Mouse (Mus musculus): Measurements from ENCODE around the gene Gm12166. TPM values are rescaled to one million over a fixed set of nuclear protein-coding genes. Genes with fewer than 3 reads are reported as not detected.
"Not testable (repeated sequence)": the region's sequence is repeated elsewhere in the genome, so short reads cannot be mapped to it uniquely, and the experiment has no call there.

Gm12166 gene
- total RNA-seq, 2 experiments from 2014 or later, result 0.72 to 1.4 TPM

DNA sequence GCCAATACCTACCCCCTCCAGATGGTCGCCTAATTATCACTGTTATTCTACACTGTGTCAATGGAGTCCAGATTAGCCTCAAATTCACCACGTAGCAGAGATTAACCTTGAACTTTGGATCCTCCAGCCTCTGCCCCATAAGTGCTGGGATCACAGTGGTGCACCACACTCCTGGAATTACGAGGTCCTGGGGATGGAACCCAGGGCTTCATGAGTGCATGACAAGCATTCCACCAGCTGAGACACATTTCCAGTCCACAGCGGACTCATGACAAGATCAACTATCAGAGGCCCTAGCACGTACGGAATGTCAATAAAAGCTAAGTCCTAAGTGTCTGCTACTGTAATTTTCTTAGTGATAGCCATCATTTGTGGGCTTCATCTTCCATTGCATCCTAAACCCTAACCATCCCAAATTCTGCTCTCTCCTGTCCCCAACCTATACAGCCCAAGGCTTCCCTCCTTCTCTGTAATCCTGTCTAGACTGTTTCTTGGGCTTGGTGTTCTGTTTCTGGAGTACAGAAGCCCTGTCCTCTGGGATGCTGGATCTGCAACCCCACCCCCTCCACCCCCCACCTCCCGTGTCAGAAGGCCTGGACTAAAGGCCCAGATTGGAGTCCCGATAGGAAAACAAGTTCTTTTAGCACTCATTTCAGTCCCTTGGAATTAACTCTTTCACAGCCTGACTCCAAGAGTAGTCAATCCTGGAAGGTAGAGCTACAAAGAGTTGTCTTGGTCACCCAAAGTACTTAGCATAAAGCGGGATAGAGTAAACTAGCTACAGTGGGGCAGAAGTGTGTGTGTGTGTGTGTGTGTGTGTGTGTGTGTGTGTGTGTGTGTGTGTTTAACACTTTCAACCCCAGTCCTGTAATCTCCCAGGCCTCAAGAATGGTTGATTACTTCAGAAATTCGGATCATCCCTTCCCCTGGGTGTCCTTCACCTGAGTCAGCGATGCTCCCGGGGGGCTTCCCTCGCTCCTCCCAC is 3.1 kb upstream of the Gm12166 start:
- no peak for DNase-seq

DNA sequence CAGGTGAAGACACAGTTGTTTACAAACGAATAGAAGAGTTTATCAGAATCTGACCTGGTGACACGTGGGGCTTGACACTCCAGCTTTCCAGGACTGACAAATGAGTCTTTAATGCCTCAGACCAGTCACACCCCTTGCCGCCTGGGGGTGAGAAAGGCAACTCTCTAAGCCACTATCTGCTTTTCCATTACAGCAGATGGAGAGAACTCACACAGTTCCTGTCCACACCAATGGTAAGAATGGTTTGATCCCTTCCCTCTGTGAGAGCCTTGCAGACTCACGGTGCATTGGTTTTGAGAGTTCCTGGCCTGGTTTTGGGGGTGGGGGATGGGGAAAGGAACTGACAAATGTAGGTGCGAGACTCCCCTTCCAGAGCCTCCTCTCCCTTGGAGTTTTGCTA is 2.2 kb upstream of the Gm12166 start:
- no peak for DNase-seq

DNA sequence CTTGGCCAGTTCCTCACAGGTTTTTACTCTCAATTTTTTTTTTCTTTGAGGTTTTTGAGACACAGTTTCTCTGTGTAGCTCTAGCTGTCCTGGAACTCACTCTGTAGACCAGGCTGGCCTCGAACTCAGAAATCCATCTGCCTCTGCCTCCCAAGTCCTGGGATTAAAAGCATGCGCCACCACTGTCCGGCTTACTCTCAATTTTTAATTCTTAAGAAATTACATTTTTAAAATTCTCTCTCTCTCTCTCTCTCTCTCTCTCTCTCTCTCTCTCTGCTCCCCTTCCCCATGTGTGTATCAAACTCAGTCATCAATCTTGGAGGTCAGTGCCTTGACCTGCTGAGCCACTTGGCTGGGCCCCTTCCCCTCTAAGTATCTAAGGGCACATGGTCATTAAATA is 1.3 kb upstream of the Gm12166 start:
- not testable (repeated sequence) for DNase-seq

GRCm38 (mm10) chr11:46047264-46047663 is 4.9 kb downstream of the Gm12166 start:
- no peak for DNase-seq

DNA sequence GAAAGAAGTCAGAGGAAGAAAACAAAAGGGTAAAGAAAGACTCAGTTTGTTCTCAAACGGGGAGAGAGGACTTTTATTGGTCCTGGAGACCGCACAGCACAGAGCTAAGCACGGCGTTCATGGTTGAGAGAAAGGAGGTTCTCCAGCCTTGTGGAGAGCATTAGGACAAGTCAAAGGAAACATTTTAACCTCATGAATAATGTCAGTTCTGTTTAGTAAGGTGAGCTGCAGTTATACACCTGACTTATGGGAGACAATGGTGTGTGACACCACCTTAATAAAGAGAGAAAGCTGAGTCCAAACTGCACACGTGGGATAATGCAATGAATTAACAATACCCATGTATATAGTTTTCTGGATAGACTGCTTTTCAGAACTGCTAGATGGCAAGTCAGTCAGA is 7.3 kb downstream of the Gm12166 start:
- DNase-seq, result no peak

GRCm38 (mm10) chr11:46041607-46042267 is 10.4 kb downstream of the Gm12166 start:
- DNase-seq, result no peak

DNA sequence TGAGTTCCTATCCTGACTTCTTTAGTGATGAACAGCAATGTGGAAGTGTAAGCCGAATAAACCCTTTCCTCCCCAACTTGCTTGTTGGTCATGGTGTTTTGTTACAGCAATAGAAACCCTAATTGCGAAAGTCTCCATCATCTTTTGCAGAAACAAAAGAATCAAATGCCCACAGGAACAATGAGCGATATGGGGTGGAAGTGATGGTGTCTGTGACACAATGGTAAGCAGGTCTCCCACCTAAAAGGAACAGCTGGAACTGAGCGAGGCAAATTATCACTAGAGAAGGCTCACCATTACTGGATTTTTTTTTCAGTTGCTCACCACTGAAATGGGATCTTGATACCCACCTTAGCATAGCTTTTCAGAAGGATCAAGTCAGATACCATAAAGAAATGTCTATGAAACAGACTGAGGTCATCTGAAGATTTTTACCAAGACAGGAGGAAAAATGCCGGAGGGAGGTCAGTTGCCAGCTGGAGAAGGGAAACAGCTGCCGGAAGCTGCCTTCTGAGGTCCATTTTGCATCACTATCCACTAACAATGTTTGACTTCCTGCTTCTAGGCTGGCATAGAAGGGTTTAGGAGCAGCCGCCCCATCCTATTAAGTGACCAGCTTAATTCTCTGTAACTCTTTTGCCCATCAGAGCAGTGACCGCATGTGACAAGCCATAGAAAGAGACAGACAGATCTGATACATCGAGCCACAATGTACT is 11.1 kb downstream of the Gm12166 start:
- no peak for DNase-seq

GRCm38 (mm10) chr11:46039335-46039734 is 12.8 kb downstream of the Gm12166 start:
- DNase-seq, result peak; percentile 51

GRCm38 (mm10) chr11:46038901-46039300 is 13.2 kb downstream of the Gm12166 start:
- no peak for DNase-seq

GRCm38 (mm10) chr11:46036374-46036773 is 15.7 kb downstream of the Gm12166 start:
- no peak for DNase-seq

DNA sequence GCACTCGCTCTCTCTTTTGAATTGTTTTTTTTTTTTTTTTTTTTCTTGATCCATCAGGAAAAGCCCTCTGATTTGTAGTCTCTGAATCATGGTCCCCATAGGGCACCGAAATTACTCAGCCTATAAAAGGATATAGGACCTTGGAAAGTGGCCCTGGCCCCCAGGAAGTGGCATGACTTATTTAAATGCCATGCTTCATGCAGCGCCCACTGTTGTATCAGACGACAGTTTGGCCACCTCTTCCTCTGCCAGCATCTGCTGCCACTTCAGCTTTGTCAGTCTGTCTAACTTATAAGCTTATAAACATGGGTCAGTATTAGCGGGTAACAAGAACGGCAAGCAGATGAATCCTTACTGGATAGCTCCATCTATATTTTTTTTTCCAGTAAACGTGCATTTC is 19.2 kb downstream of the Gm12166 start:
- no peak for DNase-seq

GRCm38 (mm10) chr11:46031470-46031869 is 20.7 kb downstream of the Gm12166 start:
- DNase-seq, result no peak

- DNase-seq, result no peak
These were observed 22.1 kb downstream of the Gm12166 start for GRCm38 (mm10) chr11:46030026-46030425.

GRCm38 (mm10) chr11:46029485-46029884 is 22.6 kb downstream of the Gm12166 start:
- DNase-seq, result no peak

GRCm38 (mm10) chr11:46027952-46028814 is 23.9 kb downstream of the Gm12166 start:
- DNase-seq, result no peak

DNA sequence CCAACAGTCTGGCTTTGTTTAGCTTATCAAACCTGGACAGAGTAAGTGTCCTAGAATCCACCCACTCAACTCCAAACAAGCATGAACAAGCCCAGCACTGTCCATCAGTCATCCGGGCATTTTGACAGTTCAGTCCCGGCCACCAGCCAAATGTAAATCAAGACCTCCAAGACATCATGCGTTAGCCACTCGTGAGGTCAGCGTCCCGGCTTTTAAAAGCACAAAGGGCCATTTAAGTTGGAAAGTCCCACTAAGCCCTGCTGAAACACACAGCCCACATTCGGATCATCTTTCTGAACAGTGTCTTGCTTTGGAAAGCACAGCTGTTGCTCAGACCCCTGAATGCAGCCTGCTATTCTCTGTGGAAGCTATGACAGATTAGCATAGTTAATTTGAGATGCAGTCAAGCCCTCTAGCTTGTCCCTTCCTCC is 26.1 kb downstream of the Gm12166 start:
- DNase-seq, result peak; percentile 63

- DNase-seq, result no peak
These were observed 29.1 kb downstream of the Gm12166 start for GRCm38 (mm10) chr11:46022983-46023382.

- no peak for DNase-seq
These were observed 30.3 kb downstream of the Gm12166 start for GRCm38 (mm10) chr11:46021850-46022249.

- no peak for DNase-seq
These were observed 31.9 kb downstream of the Gm12166 start for GRCm38 (mm10) chr11:46020246-46020645.

DNA sequence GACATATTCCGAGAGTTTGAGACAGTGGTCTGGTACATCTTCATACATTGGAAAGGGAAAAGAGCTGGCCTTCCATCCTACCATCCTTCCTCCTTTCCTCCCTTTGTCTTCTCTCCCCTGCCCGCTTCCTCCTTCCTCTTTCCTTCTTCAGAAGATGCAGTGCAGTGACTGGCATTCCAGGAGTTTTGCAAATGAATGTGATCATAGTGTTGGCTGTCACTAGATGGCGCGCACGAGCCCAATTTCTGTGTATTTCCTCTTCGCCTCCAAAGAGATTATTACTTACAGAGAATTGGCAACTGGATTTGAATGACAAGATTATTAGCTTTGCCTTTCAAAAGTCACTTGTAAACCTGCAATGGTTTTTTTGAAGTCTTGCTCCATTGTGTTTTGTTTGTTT is 36.1 kb downstream of the Gm12166 start:
- peak; percentile 84 for DNase-seq
